17 mouse cellular contexts compared by ENCODE assay signal in genomic region chr4:135578490-135578889, GRCm38 (mm10). TPM values are rescaled to one million over a fixed set of nuclear protein-coding genes. Genes with fewer than 3 reads are reported as not detected.
"Had no signal": no experiment of that assay in that cellular context is flagged by ENCODE, and none has a peak within 500 bp of the region (broad histone marks: within the 10 kb centered on the region; RNA-seq: fewer than 3 reads in every experiment).

No protein-coding gene starts in this region.

- H3K4me2 ChIP-seq: lung, embryonic 15.5 days; midbrain, embryonic 11.5 days; midbrain, embryonic 13.5 days; midbrain, embryonic 15.5 days; neural tube, embryonic 12.5 days; stomach, embryonic 15.5 days had no signal

- H3K9me3 ChIP-seq: lung, embryonic 15.5 days; midbrain, embryonic 13.5 days; midbrain, embryonic 15.5 days; neural tube, embryonic 12.5 days; stomach, embryonic 15.5 days had no signal

- H3K36me3 ChIP-seq: lung, embryonic 15.5 days; midbrain, embryonic 13.5 days; midbrain, embryonic 15.5 days; neural tube, embryonic 12.5 days; stomach, embryonic 15.5 days had no signal

- H3K4me3 ChIP-seq: lung, embryonic 15.5 days; megakaryocyte, embryonic 14.5 days; midbrain, embryonic 13.5 days; midbrain, embryonic 15.5 days; neural tube, embryonic 12.5 days; stomach, embryonic 15.5 days had no signal

- ATAC-seq: liver, postnatal 0 days; lung, postnatal 0 days; midbrain, embryonic 13.5 days; midbrain, embryonic 15.5 days had no signal

- DNase-seq: liver, postnatal 0 days; lung, adult 2 months; lung, postnatal 14 days; lung, postnatal 36 days; right cerebral cortex, postnatal 14 days; thymus, adult 2 months; thymus, postnatal 25 days had no signal

- H3K9ac ChIP-seq: liver, postnatal 0 days; lung, embryonic 15.5 days; midbrain, embryonic 13.5 days; midbrain, embryonic 15.5 days; neural tube, embryonic 12.5 days; stomach, embryonic 15.5 days had no signal

- H3K27ac ChIP-seq: lung, embryonic 15.5 days; macrophage; midbrain, embryonic 13.5 days; midbrain, embryonic 15.5 days; neural tube, embryonic 12.5 days; stomach, embryonic 15.5 days; stomach, postnatal 0 days had no signal

RNA-seq across cellular contexts. Expression of gene Grhl3, which starts 5.1 kb away (rescaled TPM):
- polyA plus RNA-seq: macrophage had no signal
